Mouse (Mus musculus): ENCODE data around the gene Ptprn2.

Gene Ptprn2

GRCm38 (mm10) chr12:116640871-116641270 lies 155.4 kb downstream of the Ptprn2 start:
- no peak for DNase-seq (ENCODE audit: extremely low read depth, low read depth, low spot score)

GRCm38 (mm10) chr12:116641339-116642190 lies 156.0 kb downstream of the Ptprn2 start:
- DNase-seq (ENCODE audit: extremely low read depth, low read depth, low spot score): no peak

GRCm38 (mm10) chr12:116642191-116642549 lies 156.7 kb downstream of the Ptprn2 start:
- DNase-seq (ENCODE audit: extremely low read depth, low read depth, low spot score): no peak

GRCm38 (mm10) chr12:116646771-116647170 lies 161.3 kb downstream of the Ptprn2 start:
- no peak for DNase-seq (ENCODE audit: extremely low read depth, low read depth, low spot score)

- no peak for DNase-seq (ENCODE audit: extremely low read depth, low read depth, low spot score)
Observed at GRCm38 (mm10) chr12:116648584-116649206, 163.2 kb downstream of the Ptprn2 start.

- no peak for DNase-seq (ENCODE audit: extremely low read depth, low read depth, low spot score)
Observed at GRCm38 (mm10) chr12:116653684-116654083, 168.2 kb downstream of the Ptprn2 start.

- no peak for DNase-seq (ENCODE audit: extremely low read depth, low read depth, low spot score)
Observed at GRCm38 (mm10) chr12:116660076-116660475, 174.6 kb downstream of the Ptprn2 start.

- no peak for DNase-seq (ENCODE audit: extremely low read depth, low read depth, low spot score)
Observed at GRCm38 (mm10) chr12:116661018-116661417, 175.5 kb downstream of the Ptprn2 start.

- DNase-seq (ENCODE audit: extremely low read depth, low read depth, low spot score): no peak
Observed at GRCm38 (mm10) chr12:116677701-116678100, 192.2 kb downstream of the Ptprn2 start.

GRCm38 (mm10) chr12:116689832-116690231 lies 204.3 kb downstream of the Ptprn2 start:
- DNase-seq (ENCODE audit: extremely low read depth, low read depth, low spot score): no peak

GRCm38 (mm10) chr12:116709535-116709934 lies 224.0 kb downstream of the Ptprn2 start:
- no peak for DNase-seq (ENCODE audit: extremely low read depth, low read depth, low spot score)

GRCm38 (mm10) chr12:116710716-116711115 lies 225.2 kb downstream of the Ptprn2 start:
- no peak for DNase-seq (ENCODE audit: extremely low read depth, low read depth, low spot score)

GRCm38 (mm10) chr12:116711133-116711532 lies 225.6 kb downstream of the Ptprn2 start:
- no peak for DNase-seq (ENCODE audit: extremely low read depth, low read depth, low spot score)

- no peak for DNase-seq (ENCODE audit: extremely low read depth, low read depth, low spot score)
Observed at GRCm38 (mm10) chr12:116713096-116713495, 227.6 kb downstream of the Ptprn2 start.

GRCm38 (mm10) chr12:116721062-116721461 lies 235.5 kb downstream of the Ptprn2 start:
- DNase-seq (ENCODE audit: extremely low read depth, low read depth, low spot score): no peak

- DNase-seq (ENCODE audit: extremely low read depth, low read depth, low spot score): no peak
Observed at GRCm38 (mm10) chr12:116740141-116740540, 254.6 kb downstream of the Ptprn2 start.

GRCm38 (mm10) chr12:116741300-116741699 lies 255.8 kb downstream of the Ptprn2 start:
- no peak for DNase-seq (ENCODE audit: extremely low read depth, low read depth, low spot score)

GRCm38 (mm10) chr12:116746401-116746800 lies 260.9 kb downstream of the Ptprn2 start:
- no peak for DNase-seq (ENCODE audit: extremely low read depth, low read depth, low spot score)

GRCm38 (mm10) chr12:116752784-116753183 lies 267.3 kb downstream of the Ptprn2 start:
- DNase-seq (ENCODE audit: extremely low read depth, low read depth, low spot score): no peak

- DNase-seq (ENCODE audit: extremely low read depth, low read depth, low spot score): no peak
Observed at GRCm38 (mm10) chr12:116763961-116764360, 278.4 kb downstream of the Ptprn2 start.

- DNase-seq (ENCODE audit: extremely low read depth, low read depth, low spot score): no peak
Observed at GRCm38 (mm10) chr12:116770911-116771310, 285.4 kb downstream of the Ptprn2 start.

- DNase-seq (ENCODE audit: extremely low read depth, low read depth, low spot score): no peak
Observed at GRCm38 (mm10) chr12:116771493-116771892, 286.0 kb downstream of the Ptprn2 start.
